Mouse (Mus musculus): ENCODE data around the gene Map2. TPM values are rescaled to one million over a fixed set of nuclear protein-coding genes. Genes with fewer than 3 reads are reported as not detected.

Map2 gene
- 413 and 417 TPM in 2 replicates for polyA plus RNA-seq (2014; fragmentation: Nextera tagmentation; extraction: Ambion mirVana)

DNA sequence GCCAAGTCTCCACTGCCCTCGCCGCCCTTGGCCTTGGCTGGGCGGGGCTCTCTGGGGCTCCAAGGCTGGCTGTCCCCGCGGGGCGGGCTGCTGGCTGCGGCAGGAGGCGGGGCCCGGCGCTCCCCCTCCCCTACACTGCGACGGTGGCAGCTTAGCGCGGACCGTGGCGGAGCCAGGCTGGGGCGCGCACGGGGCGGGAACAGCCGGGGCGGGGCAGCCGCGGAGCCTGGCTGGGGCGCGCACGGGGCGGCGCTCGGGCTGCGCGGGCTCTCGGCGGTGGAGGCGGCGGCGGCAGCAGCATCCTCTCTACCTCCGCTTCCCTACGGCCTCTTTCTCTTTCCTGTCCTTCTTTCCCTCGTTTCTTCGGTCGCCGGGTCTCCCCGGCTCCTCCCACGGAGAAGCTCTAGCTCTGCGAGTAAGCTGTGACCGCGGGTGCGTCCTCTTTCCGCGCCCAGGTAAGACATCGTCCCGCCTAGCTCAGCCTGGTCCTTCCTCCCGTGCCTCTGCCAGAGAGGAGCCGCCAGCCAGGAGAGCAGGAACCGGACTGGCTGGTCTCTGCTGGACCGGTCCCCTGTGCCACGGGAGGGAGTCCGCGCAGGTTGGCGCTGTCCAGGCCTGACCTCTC lies at the start of gene Map2:
Map2 (plus strand) TSS at position 233 of the 625 bp plus-strand sequence.
- Histone ChIP-seq H3K4me2 (replicated peaks) (peak within 1 kb of the TSS; percentile 60), H3K27me3 (ENCODE audit: control insufficient read depth, insufficient read depth, low read length) (no peaks in the 10 kb centered on the region), H3K27ac (peak within 1 kb of the TSS; percentile 86), H3K36me3 (replicated peaks; ENCODE audit: control insufficient read depth, insufficient read depth) (peaks cover 10% of the 10 kb centered on the region), H3K4me3 (replicated peaks; ENCODE audit: low read length) (peak within 1 kb of the TSS; percentile 64), H3K9ac (peak within 1 kb of the TSS; percentile 89), H3K4me1 (replicated peaks; ENCODE audit: control insufficient read depth, insufficient read depth, low read length) (peaks cover 13% of the 10 kb centered on the region), H3K9me3 (ENCODE audit: control insufficient read depth, low read length) (no peaks in the 10 kb centered on the region)
- DNase-seq (ENCODE audit: low spot score) = peak; percentile 83
- ATAC-seq (ENCODE audit: low FRiP score) = peak; percentile 96
- WGBS = under 1% methylated on average over 51 of the region's 61 CpGs

- Histone ChIP-seq H3K36me3 (replicated peaks; ENCODE audit: control insufficient read depth, insufficient read depth) (no peaks in the 10 kb centered on the region), H3K4me3 (replicated peaks; ENCODE audit: low read length) (no peak overlapping the region), H3K9me3 (ENCODE audit: control insufficient read depth, low read length) (no peaks in the 10 kb centered on the region), H3K4me2 (replicated peaks) (no peak overlapping the region), H3K9ac (no peak overlapping the region), H3K4me1 (replicated peaks; ENCODE audit: control insufficient read depth, insufficient read depth, low read length) (no peaks in the 10 kb centered on the region), H3K27me3 (ENCODE audit: control insufficient read depth, insufficient read depth, low read length) (no peaks in the 10 kb centered on the region), H3K27ac (no peak overlapping the region)
- DNase-seq (ENCODE audit: low spot score) (no peak), ATAC-seq (ENCODE audit: low FRiP score) (no peak)
These were observed 42.1 kb upstream of the Map2 start for GRCm38 (mm10) chr1:66133014-66133413.

DNA sequence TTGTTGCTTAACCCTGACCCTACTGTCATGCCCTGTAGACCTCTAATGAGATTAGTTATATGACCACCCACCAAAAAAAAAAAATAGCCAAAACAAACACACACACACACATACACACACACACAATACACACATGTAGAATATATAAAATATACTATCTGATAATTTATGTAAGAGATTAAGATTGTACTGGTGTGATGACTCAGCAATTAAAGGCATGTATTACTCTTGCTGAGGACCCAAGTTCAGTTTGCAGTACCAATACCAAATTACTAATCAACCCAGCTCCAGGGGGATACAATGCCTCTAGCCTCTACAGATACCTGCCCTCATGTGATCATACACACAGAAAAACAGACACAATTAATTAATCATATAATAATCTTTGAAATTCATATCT lies 39.7 kb upstream of the Map2 start:
- Histone ChIP-seq H3K36me3 (replicated peaks; ENCODE audit: control insufficient read depth, insufficient read depth) (no peaks in the 10 kb centered on the region), H3K9ac (no peak overlapping the region), H3K4me3 (replicated peaks; ENCODE audit: low read length) (no peak overlapping the region), H3K27me3 (ENCODE audit: control insufficient read depth, insufficient read depth, low read length) (no peaks in the 10 kb centered on the region), H3K4me2 (replicated peaks) (no peak overlapping the region), H3K9me3 (ENCODE audit: control insufficient read depth, low read length) (no peaks in the 10 kb centered on the region), H3K27ac (no peak overlapping the region), H3K4me1 (replicated peaks; ENCODE audit: control insufficient read depth, insufficient read depth, low read length) (no peaks in the 10 kb centered on the region)
- DNase-seq (ENCODE audit: low spot score) = no peak
- no peak for ATAC-seq (ENCODE audit: low FRiP score)

GRCm38 (mm10) chr1:66140686-66141085 lies 34.4 kb upstream of the Map2 start:
- DNase-seq (ENCODE audit: low spot score) = no peak
- Histone ChIP-seq H3K36me3 (replicated peaks; ENCODE audit: control insufficient read depth, insufficient read depth) (no peaks in the 10 kb centered on the region), H3K4me2 (replicated peaks) (no peak overlapping the region), H3K27ac (no peak overlapping the region), H3K9me3 (ENCODE audit: control insufficient read depth, low read length) (no peaks in the 10 kb centered on the region), H3K9ac (no peak overlapping the region), H3K4me1 (replicated peaks; ENCODE audit: control insufficient read depth, insufficient read depth, low read length) (no peaks in the 10 kb centered on the region), H3K27me3 (ENCODE audit: control insufficient read depth, insufficient read depth, low read length) (no peaks in the 10 kb centered on the region), H3K4me3 (replicated peaks; ENCODE audit: low read length) (no peak overlapping the region)
- ATAC-seq (ENCODE audit: low FRiP score) = no peak
- WGBS = 79% methylated on average over 1 of the region's 1 CpGs

DNA sequence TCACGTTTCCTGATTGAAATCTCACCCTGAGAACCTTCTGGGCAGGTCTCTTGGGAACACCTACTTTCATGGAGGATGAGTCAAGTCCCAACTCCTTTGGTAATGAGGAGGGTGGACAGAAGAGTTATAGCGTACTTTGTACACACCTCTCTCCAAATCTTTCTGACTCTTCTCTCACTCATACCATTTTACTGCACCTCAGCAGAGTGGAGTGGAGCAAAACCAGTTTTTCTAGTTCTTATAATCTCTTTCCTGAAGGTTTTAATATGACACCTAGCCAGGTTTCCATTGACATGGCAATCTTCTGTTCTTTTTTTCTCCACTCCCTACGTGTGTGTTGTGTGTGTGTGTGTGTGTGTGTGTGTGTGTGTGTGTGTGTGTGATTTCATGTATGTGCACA lies 29.9 kb upstream of the Map2 start:
- peaks cover 11% of the 10 kb centered on the region; the same call in 1 of the 2 replicates for H3K4me1 ChIP-seq (replicated peaks; ENCODE audit: control insufficient read depth, insufficient read depth, low read length)
- H3K27ac ChIP-seq = no peak overlapping the region
- no peaks in the 10 kb centered on the region for H3K36me3 ChIP-seq (replicated peaks; ENCODE audit: control insufficient read depth, insufficient read depth)
- 80% methylated on average over 3 of the region's 3 CpGs for WGBS
- ATAC-seq (ENCODE audit: low FRiP score) (no peak), DNase-seq (ENCODE audit: low spot score) (no peak)
- H3K9me3 ChIP-seq (ENCODE audit: control insufficient read depth, low read length) = no peaks in the 10 kb centered on the region
- H3K4me2 ChIP-seq (replicated peaks) = no peak overlapping the region
- no peaks in the 10 kb centered on the region for H3K27me3 ChIP-seq (ENCODE audit: control insufficient read depth, insufficient read depth, low read length)
- H3K9ac ChIP-seq = no peak overlapping the region
- H3K4me3 ChIP-seq (replicated peaks; ENCODE audit: low read length) = no peak overlapping the region

- ATAC-seq (ENCODE audit: low FRiP score) (peak; percentile 65), DNase-seq (ENCODE audit: low spot score) (peak; percentile 72)
- Histone ChIP-seq H3K27ac (peak overlapping the region; percentile 64), H3K9ac (no peak overlapping the region), H3K4me3 (replicated peaks; ENCODE audit: low read length) (no peak overlapping the region), H3K27me3 (ENCODE audit: control insufficient read depth, insufficient read depth, low read length) (no peaks in the 10 kb centered on the region), H3K4me2 (replicated peaks) (no peak overlapping the region), H3K9me3 (ENCODE audit: control insufficient read depth, low read length) (no peaks in the 10 kb centered on the region), H3K4me1 (replicated peaks; ENCODE audit: control insufficient read depth, insufficient read depth, low read length) (peaks cover 11% of the 10 kb centered on the region; the same call in 1 of the 2 replicates), H3K36me3 (replicated peaks; ENCODE audit: control insufficient read depth, insufficient read depth) (no peaks in the 10 kb centered on the region)
- WGBS = 30% methylated on average over 2 of the region's 2 CpGs
These were observed 26.1 kb upstream of the Map2 start for GRCm38 (mm10) chr1:66148825-66149514.

- Histone ChIP-seq H3K9me3 (ENCODE audit: control insufficient read depth, low read length) (no peaks in the 10 kb centered on the region), H3K27me3 (ENCODE audit: control insufficient read depth, insufficient read depth, low read length) (no peaks in the 10 kb centered on the region), H3K4me2 (replicated peaks) (no peak overlapping the region), H3K36me3 (replicated peaks; ENCODE audit: control insufficient read depth, insufficient read depth) (no peaks in the 10 kb centered on the region), H3K4me1 (replicated peaks; ENCODE audit: control insufficient read depth, insufficient read depth, low read length) (peaks cover 11% of the 10 kb centered on the region; the same call in 1 of the 2 replicates), H3K27ac (no peak overlapping the region), H3K4me3 (replicated peaks; ENCODE audit: low read length) (no peak overlapping the region), H3K9ac (no peak overlapping the region)
- DNase-seq (ENCODE audit: low spot score) (no peak), ATAC-seq (ENCODE audit: low FRiP score) (no peak)
- 92% methylated on average over 3 of the region's 3 CpGs for WGBS
These were observed 24.3 kb upstream of the Map2 start for GRCm38 (mm10) chr1:66150806-66151205.

DNA sequence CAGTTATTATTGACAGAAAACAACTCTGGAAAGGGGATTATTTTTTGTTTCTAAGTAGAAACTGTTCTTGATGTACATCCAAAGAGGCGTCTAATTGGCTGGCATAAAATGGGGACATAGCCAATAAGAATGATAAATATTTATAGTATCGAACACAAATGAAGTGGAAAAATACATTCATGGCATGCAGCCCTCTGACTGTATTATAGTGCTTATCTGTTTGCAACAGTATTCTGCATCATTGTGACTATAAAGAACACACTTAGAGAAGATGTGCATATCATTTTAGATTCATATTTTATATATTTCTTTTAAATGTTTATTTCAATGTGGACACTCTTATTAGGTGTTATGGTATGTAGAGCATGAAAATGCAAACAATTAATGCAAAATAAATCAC lies 17.9 kb upstream of the Map2 start:
- Histone ChIP-seq H3K4me2 (replicated peaks) (no peak overlapping the region), H3K9ac (no peak overlapping the region), H3K9me3 (ENCODE audit: control insufficient read depth, low read length) (no peaks in the 10 kb centered on the region), H3K36me3 (replicated peaks; ENCODE audit: control insufficient read depth, insufficient read depth) (no peaks in the 10 kb centered on the region), H3K4me1 (replicated peaks; ENCODE audit: control insufficient read depth, insufficient read depth, low read length) (no peaks in the 10 kb centered on the region), H3K27ac (no peak overlapping the region), H3K4me3 (replicated peaks; ENCODE audit: low read length) (no peak overlapping the region), H3K27me3 (ENCODE audit: control insufficient read depth, insufficient read depth, low read length) (no peaks in the 10 kb centered on the region)
- ATAC-seq (ENCODE audit: low FRiP score) (no peak), DNase-seq (ENCODE audit: low spot score) (no peak)
- 60% methylated on average over 2 of the region's 2 CpGs for WGBS

DNA sequence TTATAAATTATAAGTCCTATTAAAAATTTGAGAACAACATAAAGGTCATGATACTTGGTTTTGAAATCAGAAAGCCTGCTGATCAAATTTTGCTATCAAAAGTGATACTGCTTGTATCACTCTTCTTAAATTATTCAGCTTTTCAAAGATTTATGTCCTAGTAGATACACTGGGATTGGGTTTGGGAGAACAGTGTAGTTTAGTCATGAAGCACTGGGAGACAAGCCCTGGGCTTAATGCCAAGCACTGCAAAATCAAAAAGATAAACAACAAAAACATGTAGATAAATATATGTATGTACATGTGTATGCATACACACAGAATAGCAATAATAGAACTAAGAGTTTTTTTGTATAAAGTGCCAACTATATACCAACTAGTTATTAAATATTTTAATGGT lies 17.5 kb upstream of the Map2 start:
- Histone ChIP-seq H3K4me2 (replicated peaks) (no peak overlapping the region), H3K27me3 (ENCODE audit: control insufficient read depth, insufficient read depth, low read length) (no peaks in the 10 kb centered on the region), H3K4me1 (replicated peaks; ENCODE audit: control insufficient read depth, insufficient read depth, low read length) (no peaks in the 10 kb centered on the region), H3K27ac (no peak overlapping the region), H3K9ac (no peak overlapping the region), H3K36me3 (replicated peaks; ENCODE audit: control insufficient read depth, insufficient read depth) (no peaks in the 10 kb centered on the region), H3K4me3 (replicated peaks; ENCODE audit: low read length) (no peak overlapping the region), H3K9me3 (ENCODE audit: control insufficient read depth, low read length) (no peaks in the 10 kb centered on the region)
- no peak for DNase-seq (ENCODE audit: low spot score)
- no peak for ATAC-seq (ENCODE audit: low FRiP score)
